Mouse (Mus musculus): Measurements from ENCODE around the gene Kif17. TPM values are rescaled to one million over a fixed set of nuclear protein-coding genes. Genes with fewer than 3 reads are reported as not detected.

Gene Kif17
- total and polyA plus RNA-seq, 3 experiments: 0.54 to 2.5 TPM; not detected in 1

- 0 out of 4 replicates have a peak, but pooled peaks of 1 of the 2 experiments have one; percentile 19 for TF ChIP-seq EP300 (IDR thresholded peaks at IDR 0.05; ENCODE audit: low read depth in 1 of 2, low read length in 2 of 2)
These were observed 86.6 kb downstream of the Kif17 start (continued) for GRCm38 (mm10) chr4:138336876-138337275.

GRCm38 (mm10) chr4:138337341-138337740 is 87.1 kb downstream of the Kif17 start:
- TF ChIP-seq NRF1 (IDR thresholded peaks at IDR 0.05; ENCODE audit: insufficient read depth, low read depth, low read length, poor library complexity, severe bottlenecking): no peak
- TF ChIP-seq USF2 (IDR thresholded peaks at IDR 0.05; ENCODE audit: borderline replicate concordance in 1 of 2, insufficient read depth in 1 of 2, low read depth in 1 of 2, low read length in 2 of 2): no peak
- no peak for TF ChIP-seq ELF1 (IDR thresholded peaks at IDR 0.05; ENCODE audit: low read depth, low read length)
- TF ChIP-seq MYB (IDR thresholded peaks at IDR 0.05; ENCODE audit: low read depth, low read length): no peak
- no peak for TF ChIP-seq SIN3A (IDR thresholded peaks at IDR 0.05; ENCODE audit: low read length)
- no peak for TF ChIP-seq RAD21 (IDR thresholded peaks at IDR 0.05; ENCODE audit: low read depth, low read length)
- TF ChIP-seq ZC3H11A (IDR thresholded peaks at IDR 0.05; ENCODE audit: low read depth, low read length): no peak
- no peak for TF ChIP-seq NELFE (IDR thresholded peaks at IDR 0.05; ENCODE audit: low read depth, low read length)

GRCm38 (mm10) chr4:138339963-138340362 is 89.7 kb downstream of the Kif17 start:
- H3K9ac ChIP-seq (ENCODE audit: control insufficient read depth, low read depth, low read length, poor library complexity, severe bottlenecking): no peak overlapping the region
- H3K27ac ChIP-seq (ENCODE audit: control insufficient read depth, low read depth, low read length): no peak overlapping the region
- H3K79me2 ChIP-seq (ENCODE audit: control insufficient read depth, insufficient read depth, low read length, poor library complexity): no peaks in the 10 kb centered on the region
- DNase-seq (ENCODE audit: low read depth, low spot score): peak; percentile 70
- peaks cover 0 to 18% of the 10 kb centered on the region in 2 experiments; a peak in 2 of 4 replicates for H3K36me3 ChIP-seq (ENCODE audit: control insufficient read depth in 1 of 2, insufficient read depth in 2 of 2, low read length in 2 of 2)
- TF ChIP-seq SMC3 (IDR thresholded peaks at IDR 0.05; ENCODE audit: low read depth, low read length) (peak; percentile 34), CTCF (IDR thresholded peaks at IDR 0.05 in 2 of 3, conservative IDR thresholded peaks at IDR 0.05 in 1 of 3; ENCODE audit: control insufficient read depth in 1 of 3, insufficient read depth in 1 of 3, low read depth in 2 of 3, low read length in 3 of 3, poor library complexity in 1 of 3, severe bottlenecking in 1 of 3) (peak; percentile 19 to 81 (median 79); a peak in 5 of 6 replicates), MXI1 (IDR thresholded peaks at IDR 0.05; ENCODE audit: low read depth, low read length) (0 out of 2 replicates have a peak, but pooled peaks have one; percentile 18), HCFC1 (IDR thresholded peaks at IDR 0.05; ENCODE audit: low read depth, low read length) (peak; percentile 45; the same call in 1 of the 2 replicates), ZKSCAN1 (IDR thresholded peaks at IDR 0.05; ENCODE audit: low read depth, low read length) (no peak), RCOR1 (IDR thresholded peaks at IDR 0.05; ENCODE audit: low read depth, low read length) (no peak), TCF12 (IDR thresholded peaks at IDR 0.05; ENCODE audit: low read depth, low read length) (peak; percentile 11; the same call in 1 of the 2 replicates), BHLHE40 (IDR thresholded peaks at IDR 0.05; ENCODE audit: borderline replicate concordance, low read depth, low read length) (peak; percentile 21; the same call in 1 of the 2 replicates), SIN3A (IDR thresholded peaks at IDR 0.05; ENCODE audit: low read length) (peak; percentile 57; the same call in 1 of the 2 replicates)
- no peaks in the 10 kb centered on the region for H3K27me3 ChIP-seq (ENCODE audit: control insufficient read depth in 1 of 2, insufficient read depth in 2 of 2, low read length in 2 of 2)
- no peak overlapping the region for H3K4me3 ChIP-seq (ENCODE audit: control insufficient read depth in 1 of 2, insufficient read depth in 1 of 2, low read depth in 2 of 2, low read length in 2 of 2)
- no peaks in the 10 kb centered on the region for H3K9me3 ChIP-seq (replicated peaks; ENCODE audit: insufficient read depth, low read length)
- peaks cover 14 to 36% of the 10 kb centered on the region in 2 experiments for H3K4me1 ChIP-seq (ENCODE audit: control insufficient read depth in 1 of 2, insufficient read depth in 2 of 2, low read length in 2 of 2)

More at GRCm38 (mm10) chr4:138337341-138337740, 87.1 kb downstream of the Kif17 start:
- Histone ChIP-seq H3K79me2 (ENCODE audit: control insufficient read depth, insufficient read depth, low read length, poor library complexity) (no peaks in the 10 kb centered on the region), H3K4me1 (ENCODE audit: control insufficient read depth in 1 of 2, insufficient read depth in 2 of 2, low read length in 2 of 2) (peaks cover 7 to 21% of the 10 kb centered on the region in 2 experiments; a peak in 3 of 4 replicates), H3K4me3 (ENCODE audit: control insufficient read depth in 1 of 2, insufficient read depth in 1 of 2, low read depth in 2 of 2, low read length in 2 of 2) (no peak overlapping the region), H3K36me3 (ENCODE audit: control insufficient read depth in 1 of 2, insufficient read depth in 2 of 2, low read length in 2 of 2) (peaks cover 0 to 7% of the 10 kb centered on the region in 2 experiments; a peak in 2 of 4 replicates), H3K27ac (ENCODE audit: control insufficient read depth, low read depth, low read length) (no peak overlapping the region), H3K9ac (ENCODE audit: control insufficient read depth, low read depth, low read length, poor library complexity, severe bottlenecking) (no peak overlapping the region), H3K27me3 (ENCODE audit: control insufficient read depth in 1 of 2, insufficient read depth in 2 of 2, low read length in 2 of 2) (no peaks in the 10 kb centered on the region; a peak in 1 of 4 replicates), H3K9me3 (replicated peaks; ENCODE audit: insufficient read depth, low read length) (no peaks in the 10 kb centered on the region)
- DNase-seq (ENCODE audit: low read depth, low spot score): no peak

Measured in MEL (cell line).